Mouse (Mus musculus): ENCODE data around the gene Inppl1. TPM values are rescaled to one million over a fixed set of nuclear protein-coding genes. Genes with fewer than 3 reads are reported as not detected.

Inppl1 gene
- 27.7 and 37.2 TPM in 2 replicates for polyA plus RNA-seq (2012; rRNA removed)

- TF ChIP-seq POLR2A (IDR thresholded peaks at IDR 0.05; ENCODE audit: control insufficient read depth, low read depth, low read length), result peak; percentile 31
- TF ChIP-seq CTCF (IDR thresholded peaks at IDR 0.05; ENCODE audit: control insufficient read depth, insufficient read depth, insufficient replicate concordance, low read depth, low read length), result no peak
- no peaks in the 10 kb centered on the region; the same call in none of the 2 replicates for H3K36me3 ChIP-seq (ENCODE audit: control insufficient read depth, insufficient read depth, low read length)
- H3K4me1 ChIP-seq (ENCODE audit: control insufficient read depth, insufficient read depth, low read length), result peaks cover 13% of the 10 kb centered on the region
- peak within 1 kb of the TSS; percentile 86 for H3K4me3 ChIP-seq (ENCODE audit: control insufficient read depth, low read depth, low read length)
- no peaks in the 10 kb centered on the region for H3K27me3 ChIP-seq (ENCODE audit: control insufficient read depth, insufficient read depth, low read length)
- H3K27ac ChIP-seq (ENCODE audit: control insufficient read depth, insufficient read depth, low read depth, low read length), result peak within 1 kb of the TSS; percentile 73
These were observed at the start of gene Inppl1 for GRCm38 (mm10) chr7:101837606-101838471. Inppl1 (minus strand) TSS chr7:101838229.

GRCm38 (mm10) chr7:101886274-101886673, 48.2 kb upstream of the Inppl1 start:
- Histone ChIP-seq H3K4me1 (ENCODE audit: control insufficient read depth, insufficient read depth, low read length) (no peaks in the 10 kb centered on the region), H3K27ac (ENCODE audit: control insufficient read depth, insufficient read depth, low read depth, low read length) (no peak overlapping the region), H3K27me3 (ENCODE audit: control insufficient read depth, insufficient read depth, low read length) (no peaks in the 10 kb centered on the region), H3K4me3 (ENCODE audit: control insufficient read depth, low read depth, low read length) (no peak overlapping the region), H3K36me3 (ENCODE audit: control insufficient read depth, insufficient read depth, low read length) (no peaks in the 10 kb centered on the region)
- TF ChIP-seq POLR2A (IDR thresholded peaks at IDR 0.05; ENCODE audit: control insufficient read depth, low read depth, low read length), result no peak
- no peak for TF ChIP-seq CTCF (IDR thresholded peaks at IDR 0.05; ENCODE audit: control insufficient read depth, insufficient read depth, insufficient replicate concordance, low read depth, low read length)

GRCm38 (mm10) chr7:101884160-101884559, 46.1 kb upstream of the Inppl1 start:
- Histone ChIP-seq H3K4me3 (ENCODE audit: control insufficient read depth, low read depth, low read length) (no peak overlapping the region), H3K36me3 (ENCODE audit: control insufficient read depth, insufficient read depth, low read length) (no peaks in the 10 kb centered on the region), H3K27ac (ENCODE audit: control insufficient read depth, insufficient read depth, low read depth, low read length) (no peak overlapping the region), H3K4me1 (ENCODE audit: control insufficient read depth, insufficient read depth, low read length) (no peaks in the 10 kb centered on the region), H3K27me3 (ENCODE audit: control insufficient read depth, insufficient read depth, low read length) (no peaks in the 10 kb centered on the region)
- TF ChIP-seq POLR2A (IDR thresholded peaks at IDR 0.05; ENCODE audit: control insufficient read depth, low read depth, low read length), result no peak
- no peak for TF ChIP-seq CTCF (IDR thresholded peaks at IDR 0.05; ENCODE audit: control insufficient read depth, insufficient read depth, insufficient replicate concordance, low read depth, low read length)

- H3K4me3 ChIP-seq (ENCODE audit: control insufficient read depth, low read depth, low read length), result no peak overlapping the region
- no peak for TF ChIP-seq POLR2A (IDR thresholded peaks at IDR 0.05; ENCODE audit: control insufficient read depth, low read depth, low read length)
- no peak for TF ChIP-seq CTCF (IDR thresholded peaks at IDR 0.05; ENCODE audit: control insufficient read depth, insufficient read depth, insufficient replicate concordance, low read depth, low read length)
- no peaks in the 10 kb centered on the region for H3K4me1 ChIP-seq (ENCODE audit: control insufficient read depth, insufficient read depth, low read length)
- no peaks in the 10 kb centered on the region for H3K27me3 ChIP-seq (ENCODE audit: control insufficient read depth, insufficient read depth, low read length)
- H3K27ac ChIP-seq (ENCODE audit: control insufficient read depth, insufficient read depth, low read depth, low read length), result no peak overlapping the region
- H3K36me3 ChIP-seq (ENCODE audit: control insufficient read depth, insufficient read depth, low read length), result no peaks in the 10 kb centered on the region
These were observed 44.6 kb upstream of the Inppl1 start for GRCm38 (mm10) chr7:101882413-101883154.

- TF ChIP-seq POLR2A (IDR thresholded peaks at IDR 0.05; ENCODE audit: control insufficient read depth, low read depth, low read length) (no peak), CTCF (IDR thresholded peaks at IDR 0.05; ENCODE audit: control insufficient read depth, insufficient read depth, insufficient replicate concordance, low read depth, low read length) (no peak)
- H3K27ac ChIP-seq (ENCODE audit: control insufficient read depth, insufficient read depth, low read depth, low read length), result no peak overlapping the region
- no peaks in the 10 kb centered on the region for H3K36me3 ChIP-seq (ENCODE audit: control insufficient read depth, insufficient read depth, low read length)
- no peaks in the 10 kb centered on the region for H3K27me3 ChIP-seq (ENCODE audit: control insufficient read depth, insufficient read depth, low read length)
- H3K4me3 ChIP-seq (ENCODE audit: control insufficient read depth, low read depth, low read length), result no peak overlapping the region
- no peaks in the 10 kb centered on the region for H3K4me1 ChIP-seq (ENCODE audit: control insufficient read depth, insufficient read depth, low read length)
These were observed 42.8 kb upstream of the Inppl1 start for GRCm38 (mm10) chr7:101880855-101881254.

GRCm38 (mm10) chr7:101875978-101876377, 37.9 kb upstream of the Inppl1 start:
- no peaks in the 10 kb centered on the region for H3K4me1 ChIP-seq (ENCODE audit: control insufficient read depth, insufficient read depth, low read length)
- no peaks in the 10 kb centered on the region for H3K27me3 ChIP-seq (ENCODE audit: control insufficient read depth, insufficient read depth, low read length)
- H3K4me3 ChIP-seq (ENCODE audit: control insufficient read depth, low read depth, low read length), result no peak overlapping the region
- TF ChIP-seq POLR2A (IDR thresholded peaks at IDR 0.05; ENCODE audit: control insufficient read depth, low read depth, low read length), result no peak
- TF ChIP-seq CTCF (IDR thresholded peaks at IDR 0.05; ENCODE audit: control insufficient read depth, insufficient read depth, insufficient replicate concordance, low read depth, low read length), result no peak
- H3K27ac ChIP-seq (ENCODE audit: control insufficient read depth, insufficient read depth, low read depth, low read length), result no peak overlapping the region
- H3K36me3 ChIP-seq (ENCODE audit: control insufficient read depth, insufficient read depth, low read length), result no peaks in the 10 kb centered on the region

- peaks cover 2% of the 10 kb centered on the region; the same call in 1 of the 2 replicates for H3K4me1 ChIP-seq (ENCODE audit: control insufficient read depth, insufficient read depth, low read length)
- H3K27ac ChIP-seq (ENCODE audit: control insufficient read depth, insufficient read depth, low read depth, low read length), result 0 out of 2 replicates have a peak overlapping the region, but pooled peaks have one; percentile 30
- no peak overlapping the region for H3K4me3 ChIP-seq (ENCODE audit: control insufficient read depth, low read depth, low read length)
- H3K27me3 ChIP-seq (ENCODE audit: control insufficient read depth, insufficient read depth, low read length), result no peaks in the 10 kb centered on the region
- no peak for TF ChIP-seq POLR2A (IDR thresholded peaks at IDR 0.05; ENCODE audit: control insufficient read depth, low read depth, low read length)
- TF ChIP-seq CTCF (IDR thresholded peaks at IDR 0.05; ENCODE audit: control insufficient read depth, insufficient read depth, insufficient replicate concordance, low read depth, low read length), result no peak
- H3K36me3 ChIP-seq (ENCODE audit: control insufficient read depth, insufficient read depth, low read length), result no peaks in the 10 kb centered on the region
These were observed 33.3 kb upstream of the Inppl1 start for GRCm38 (mm10) chr7:101871296-101871695.

Measured in testis, adult 2 months (tissue).